Mouse (Mus musculus) hindbrain, postnatal 0 days (tissue): ENCODE measurements at regions not wholly inside any gene's neighbourhood (a gene's known extent, or its start where the extent isn't known, plus 50 kb on each side); places are given as distances from the start of the nearest gene placed in this dataset.

Experiments
- ATAC-seq: fragments of 200-750 bp; cut with Nextera tagmentation; 2 replicates; pipeline ENCODE4 v1.8.0; 2017; ENCODE audit warnings: mild to moderate bottlenecking, moderate TSS enrichment, moderate library complexity
- DNase-seq: peaks from one replicate; pipeline ENCODE4 v3.0.0-alpha.2; 2015; ENCODE audit warnings: low spot score
- H3K27ac ChIP-seq: fragments of 300-500 bp; sonication (generic); 2 replicates; pipeline ENCODE4 v1.5.1; 2014; ENCODE audit warnings: mild to moderate bottlenecking
- H3K27me3 ChIP-seq: fragments of 300-500 bp; sonication (generic); 2 replicates; pipeline ENCODE4 v1.6.1; 2014; ENCODE audit warnings: low read length, mixed read lengths; ENCODE audit not compliant: insufficient read depth
- H3K36me3 ChIP-seq: fragments of 300-500 bp; sonication (generic); 2 replicates; pipeline ENCODE4 v1.6.1; 2014; ENCODE audit warnings: low read length, mixed read lengths; ENCODE audit not compliant: insufficient read depth
- H3K4me1 ChIP-seq: fragments of 300-500 bp; sonication (generic); 2 replicates; pipeline ENCODE4 v1.6.1; 2014; ENCODE audit warnings: antibody characterized with exemption, low read length, mixed read lengths; ENCODE audit not compliant: insufficient read depth
- H3K4me2 ChIP-seq: fragments of 300-500 bp; sonication (generic); 2 replicates; pipeline ENCODE4 v1.6.1; 2014; ENCODE audit warnings: low read depth, mild to moderate bottlenecking, low read length, moderate library complexity, mixed read lengths
- H3K4me3 ChIP-seq: fragments of 300-500 bp; sonication (generic); 2 replicates; pipeline ENCODE4 v1.5.1; 2014; ENCODE audit warnings: low read length
- H3K9ac ChIP-seq: fragments of 300-500 bp; sonication (generic); replicated peaks from 2 replicates; pipeline ENCODE4 v1.6.1; 2014; ENCODE audit warnings: mild to moderate bottlenecking, low read length, moderate library complexity, mixed read lengths
- H3K9me3 ChIP-seq: fragments of 300-500 bp; sonication (generic); 2 replicates; pipeline ENCODE4 v1.6.1; 2016; ENCODE audit warnings: low read length, mixed read lengths
- CTCF ChIP-seq: IDR thresholded peaks from 2 replicates; pipeline ENCODE4 v1.5.1; 2016; ENCODE audit warnings: antibody characterized with exemption, control low read depth, low read depth
- WGBS: fragments of 180-500 bp; shearing (Covaris S2); extraction: QIAGEN DNeasy Blood & Tissue Kit; methylation state at CpG from one replicate; pipeline ENCODE4 v1.1.7; 2014; 5-methylcytosine and 5-hydroxymethylcytosine counted together

DNA sequence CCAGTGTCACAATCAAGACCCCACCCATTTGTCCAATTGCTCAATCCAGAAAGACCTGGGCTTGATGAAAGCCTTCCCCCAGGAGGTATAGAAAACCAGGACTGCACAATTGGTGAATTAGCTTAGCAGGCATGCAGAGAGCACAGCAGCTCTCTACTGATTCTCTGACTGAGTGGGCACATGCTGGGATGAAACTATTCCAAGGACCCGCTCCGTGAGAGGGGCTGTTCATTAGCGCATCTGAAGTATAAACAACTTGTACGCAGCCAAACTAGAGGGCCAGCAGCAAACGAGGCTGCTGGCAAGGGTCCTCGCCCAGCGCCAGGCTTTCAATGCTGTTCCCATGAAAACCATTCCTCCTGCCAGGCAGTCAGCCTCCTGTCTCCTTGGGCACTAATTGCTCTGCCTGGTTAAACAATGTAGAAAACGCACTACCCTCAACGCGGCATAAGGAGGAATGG, 122.3 kb downstream of the Basp1 start:
- Histone ChIP-seq H3K36me3 (no peaks in the 10 kb centered on the region), H3K4me1 (no peaks in the 10 kb centered on the region), H3K9me3 (no peaks in the 10 kb centered on the region), H3K4me3 (no peak overlapping the region), H3K27ac (no peak overlapping the region), H3K27me3 (no peaks in the 10 kb centered on the region), H3K4me2 (peak overlapping the region; percentile 42), H3K9ac (no peak overlapping the region)
- 0 out of 2 replicates have a peak, but pooled peaks have one; percentile 16 for TF ChIP-seq CTCF
- 19% methylated on average over 10 of the region's 10 CpGs for WGBS
- DNase-seq (peak; percentile 86), ATAC-seq (peak; percentile 93)

DNA sequence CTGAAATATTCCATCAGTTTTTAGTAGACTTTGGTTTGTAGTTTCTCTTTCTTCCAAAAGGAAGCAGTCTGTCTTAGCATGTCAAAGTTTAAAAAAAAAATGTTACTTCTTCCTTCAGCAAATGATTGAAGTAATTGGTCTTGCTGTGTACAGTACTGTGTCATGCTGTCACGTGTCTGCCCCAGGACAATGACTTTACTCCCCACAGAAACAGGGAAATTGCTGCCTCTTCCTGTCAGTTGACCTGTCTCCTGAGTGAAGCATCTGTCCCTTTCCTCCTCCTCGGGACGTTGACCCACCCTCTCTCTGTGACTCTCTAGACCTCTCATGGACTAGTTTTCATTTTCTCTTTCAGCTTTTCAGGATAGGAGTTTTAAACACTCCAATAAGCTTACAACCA, 125.7 kb downstream of the Basp1 start:
- Histone ChIP-seq H3K4me3 (no peak overlapping the region), H3K9ac (no peak overlapping the region), H3K9me3 (no peaks in the 10 kb centered on the region), H3K4me2 (no peak overlapping the region), H3K4me1 (0 out of 2 replicates have a peak, but pooled peaks cover 4% of the 10 kb centered on the region), H3K27ac (no peak overlapping the region), H3K36me3 (no peaks in the 10 kb centered on the region), H3K27me3 (no peaks in the 10 kb centered on the region)
- no peak for TF ChIP-seq CTCF
- ATAC-seq = no peak
- DNase-seq = no peak
- 52% methylated on average over 3 of the region's 3 CpGs for WGBS

DNA sequence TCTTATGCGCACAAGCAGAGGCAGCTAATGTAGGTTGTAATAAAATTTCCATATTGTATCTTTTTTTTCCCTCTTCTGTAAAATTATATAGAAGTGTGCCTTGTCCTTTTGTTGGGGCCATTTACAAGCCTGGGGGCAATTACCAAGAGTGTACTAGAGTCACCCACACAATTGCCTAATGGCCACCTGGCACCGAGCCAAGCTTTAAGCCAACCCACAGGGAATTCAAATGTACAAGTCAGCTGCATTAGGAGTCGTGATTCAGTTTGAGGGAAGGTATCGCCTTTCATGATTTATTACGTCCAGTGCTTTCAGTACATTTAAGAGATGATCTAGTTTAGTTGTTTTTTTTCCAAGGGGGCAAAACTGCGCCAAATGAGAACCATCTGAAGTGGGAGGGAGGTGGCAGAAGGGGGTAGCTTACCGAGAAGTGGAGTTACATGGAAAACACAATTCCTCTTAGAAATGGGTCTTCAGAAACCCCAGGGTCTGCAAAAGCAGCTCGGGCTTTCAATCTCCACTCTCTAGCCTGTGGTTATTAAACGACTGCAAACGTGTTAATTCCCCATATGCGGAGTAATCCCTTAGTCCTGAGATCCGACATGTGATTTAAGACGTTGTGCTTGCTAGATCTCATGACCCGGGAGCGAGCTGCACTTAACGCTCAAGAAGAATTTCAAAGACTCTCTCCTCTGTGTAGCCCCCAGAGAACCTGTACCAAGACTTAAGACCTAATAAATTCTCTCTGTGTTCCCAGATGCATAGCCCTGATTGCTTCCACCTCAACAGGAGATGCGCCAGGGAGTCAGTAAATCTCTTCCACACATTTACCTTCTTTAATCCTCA, 129.0 kb downstream of the Basp1 start:
- 55% methylated on average over 17 of the region's 17 CpGs for WGBS
- ATAC-seq (no peak), DNase-seq (peak; percentile 51)
- 0 out of 2 replicates have a peak, but pooled peaks cover 4% of the 10 kb centered on the region for H3K4me1 ChIP-seq
- H3K36me3 ChIP-seq = no peaks in the 10 kb centered on the region
- no peaks in the 10 kb centered on the region for H3K9me3 ChIP-seq
- no peak overlapping the region for H3K4me2 ChIP-seq
- no peak for TF ChIP-seq CTCF
- H3K27me3 ChIP-seq = no peaks in the 10 kb centered on the region
- H3K9ac ChIP-seq = no peak overlapping the region
- H3K4me3 ChIP-seq = no peak overlapping the region
- H3K27ac ChIP-seq = no peak overlapping the region

DNA sequence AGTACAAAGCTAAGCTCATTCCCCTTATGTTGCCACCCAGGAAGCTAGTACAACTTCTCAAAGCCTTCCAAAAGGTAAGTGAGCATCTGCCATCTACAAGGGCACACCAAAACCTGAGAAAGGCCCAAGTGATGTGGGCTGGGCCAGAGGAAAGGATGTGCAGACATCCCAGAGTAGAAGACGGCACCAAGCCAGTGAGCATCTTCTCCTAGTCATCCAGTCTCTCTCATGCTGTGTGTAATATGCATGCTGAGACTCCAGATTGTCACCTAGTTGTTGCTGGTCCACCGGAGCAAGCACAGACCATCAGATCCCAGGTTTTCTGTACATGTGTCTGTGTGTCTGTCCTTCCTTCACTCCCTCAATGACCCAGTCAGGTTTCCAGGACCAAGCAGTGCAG, 129.9 kb downstream of the Basp1 start:
- Histone ChIP-seq H3K27ac (no peak overlapping the region), H3K4me3 (no peak overlapping the region), H3K4me1 (peaks cover 7% of the 10 kb centered on the region; the same call in 1 of the 2 replicates), H3K4me2 (no peak overlapping the region), H3K27me3 (no peaks in the 10 kb centered on the region), H3K9me3 (no peaks in the 10 kb centered on the region), H3K36me3 (no peaks in the 10 kb centered on the region), H3K9ac (no peak overlapping the region)
- ATAC-seq = no peak
- no peak for DNase-seq
- no peak for TF ChIP-seq CTCF
- 67% methylated on average over 2 of the region's 2 CpGs for WGBS

DNA sequence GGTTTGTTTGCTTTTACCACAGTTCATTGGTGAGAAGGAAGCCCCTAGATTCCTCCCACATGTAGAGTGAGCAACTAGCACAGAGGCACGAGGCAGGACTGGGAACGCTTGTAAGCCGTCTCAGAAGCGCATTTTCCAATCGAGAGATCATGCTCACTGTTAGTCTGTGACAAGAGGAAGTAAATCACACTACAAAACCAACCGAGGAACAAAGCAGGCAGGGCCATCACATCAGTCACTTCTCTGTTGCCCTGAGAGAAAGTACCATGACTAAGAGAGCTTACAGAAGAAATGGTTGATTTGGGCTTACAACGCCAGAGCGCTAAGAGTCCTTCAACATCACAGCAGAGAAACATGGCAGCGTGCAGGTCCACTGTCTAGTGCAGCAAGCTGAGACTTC, 131.2 kb downstream of the Basp1 start:
- Histone ChIP-seq H3K27ac (no peak overlapping the region), H3K4me3 (no peak overlapping the region), H3K9me3 (no peaks in the 10 kb centered on the region), H3K36me3 (no peaks in the 10 kb centered on the region), H3K4me1 (peaks cover 11% of the 10 kb centered on the region), H3K9ac (no peak overlapping the region), H3K4me2 (no peak overlapping the region), H3K27me3 (no peaks in the 10 kb centered on the region)
- ATAC-seq = no peak
- no peak for TF ChIP-seq CTCF
- 78% methylated on average over 9 of the region's 9 CpGs for WGBS
- no peak for DNase-seq

DNA sequence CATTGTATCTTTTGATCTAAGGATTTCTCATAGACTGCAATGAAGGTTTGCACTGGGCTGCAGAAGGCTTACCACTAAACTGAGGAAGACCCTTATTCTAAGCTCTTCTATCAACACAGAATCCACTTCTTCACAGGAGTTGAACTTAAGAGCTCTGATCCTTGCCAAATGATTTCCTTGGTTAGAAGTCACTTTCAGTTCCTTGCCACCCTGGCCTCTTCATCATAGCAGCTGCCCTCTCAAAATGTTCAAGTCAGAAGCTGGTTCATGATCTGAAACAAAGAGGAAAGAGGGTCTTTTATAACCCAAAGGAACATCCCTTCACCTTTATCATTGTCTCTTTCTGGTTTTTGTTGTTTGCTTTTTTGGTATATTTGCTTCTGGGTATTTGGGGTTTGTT, 131.6 kb downstream of the Basp1 start:
- H3K27ac ChIP-seq = no peak overlapping the region
- no peak overlapping the region for H3K4me2 ChIP-seq
- H3K4me3 ChIP-seq = no peak overlapping the region
- no peak for ATAC-seq
- no peak overlapping the region for H3K9ac ChIP-seq
- H3K36me3 ChIP-seq = no peaks in the 10 kb centered on the region
- DNase-seq = no peak
- no peaks in the 10 kb centered on the region for H3K9me3 ChIP-seq
- TF ChIP-seq CTCF = no peak
- H3K27me3 ChIP-seq = no peaks in the 10 kb centered on the region
- peaks cover 11% of the 10 kb centered on the region for H3K4me1 ChIP-seq
